Mouse (Mus musculus): ENCODE measurements around the gene Gm43302.
"Not testable (repeated sequence)": the region's sequence is repeated elsewhere in the genome, so short reads cannot be mapped to it uniquely, and the experiment has no call there.

GRCm38 (mm10) chr5:105305671-105306070 lies 12.2 kb upstream of the Gm43302 start:
- not testable (repeated sequence) for TF ChIP-seq CTCF (IDR thresholded peaks at IDR 0.05; ENCODE audit: insufficient read depth, low read length); POLR2A (IDR thresholded peaks at IDR 0.05; ENCODE audit: borderline replicate concordance, extremely low read depth, low read depth, low read length)

Measured in lung, adult 2 months (tissue).